Mouse (Mus musculus) B cell, adult 67 days (primary cell): ENCODE data around the gene Olfr398. TPM values are rescaled to one million over a fixed set of nuclear protein-coding genes. Genes with fewer than 3 reads are reported as not detected.

Experiments used
- total RNA-seq, 2 experiments: library from RNA; stranded (reverse); gene quantifications; 4 replicates each; pipeline ENCODE4 v1.2.4; 2023

Olfr398 gene
- not detected for total RNA-seq

GRCm38 (mm10) chr11:73990307-73990706 is at the start of gene Olfr398:
Olfr398 (minus strand) TSS chr11:73990407.

GRCm38 (mm10) chr11:73960517-73960916 is 29.7 kb downstream of the Olfr398 start, which contains the start of gene Olfr397:
Olfr397 (plus strand) TSS chr11:73960817.

GRCm38 (mm10) chr11:73936377-73936776 is 53.8 kb downstream of the Olfr398 start, which contains the start of gene Olfr23:
Olfr23 (plus strand) TSS chr11:73936677.

Other genes starting within 250 kb of the Olfr398 start
- not detected for gene Olfr389, start 209.7 kb downstream of the Olfr398 start, total RNA-seq
- not detected for gene Olfr390, start 207.4 kb downstream of the Olfr398 start, total RNA-seq
- gene Olfr391-ps, start 187.4 kb downstream of the Olfr398 start, total RNA-seq: not detected
- not detected for gene Olfr392, start 173.4 kb downstream of the Olfr398 start, total RNA-seq
- gene Olfr393, start 139.0 kb downstream of the Olfr398 start, total RNA-seq: not detected
- not detected for gene Olfr394, start 99.6 kb downstream of the Olfr398 start, total RNA-seq
- not detected for gene Olfr395, start 81.1 kb downstream of the Olfr398 start, total RNA-seq
- not detected for gene Olfr23, start 53.7 kb downstream of the Olfr398 start, total RNA-seq
- gene Olfr397, start 29.6 kb downstream of the Olfr398 start, total RNA-seq: not detected
- not detected for gene Olfr139, start 66.1 kb upstream of the Olfr398 start, total RNA-seq
- not detected for gene Olfr399, start 66.2 kb upstream of the Olfr398 start, total RNA-seq
- not detected for gene Zfp616, start 79.5 kb upstream of the Olfr398 start, total RNA-seq
- not detected for gene Olfr401, start 123.3 kb upstream of the Olfr398 start, total RNA-seq
- gene Olfr402, start 163.1 kb upstream of the Olfr398 start, total RNA-seq: not detected
- gene Olfr403, start 195.8 kb upstream of the Olfr398 start, total RNA-seq: not detected
- not detected for gene Olfr43, start 221.0 kb upstream of the Olfr398 start, total RNA-seq